Comparison of ENCODE assay signal across 8 mouse cellular contexts in genomic region chr10:36507991-36508546, GRCm38 (mm10). TPM values are rescaled to one million over a fixed set of nuclear protein-coding genes. Genes with fewer than 3 reads are reported as not detected.
A peak's percentile ranks its signal among the peaks of the same experiment; 100 is the strongest.
DNase-seq lines count a peak whose midpoint lies in the region; ATAC-seq lines count a peak whose summit lies in the region.

No protein-coding gene starts in this region.

- ATAC-seq in neural tube, embryonic 11.5 days (ENCODE audit: insufficient read depth, low FRiP score, low TSS enrichment): no peak
- ATAC-seq in limb, embryonic 12.5 days (ENCODE audit: insufficient number of reproducible peaks, insufficient read depth, low FRiP score, low TSS enrichment, low read depth): no peak
- ATAC-seq in stomach, embryonic 16.5 days (ENCODE audit: insufficient read depth, low FRiP score): no peak

- peak overlapping the region; percentile 99 for H3K4me2 ChIP-seq in neural tube, embryonic 11.5 days (ENCODE audit: low read depth)
- peak overlapping the region; percentile 99 for H3K4me2 ChIP-seq in limb, embryonic 12.5 days
- H3K4me2 ChIP-seq in stomach, embryonic 16.5 days (ENCODE audit: low read depth, low read length): peak overlapping the region; percentile 98

- H3K36me3 ChIP-seq in neural tube, embryonic 11.5 days (ENCODE audit: control insufficient read depth, insufficient read depth, low read length): no peaks in the 10 kb centered on the region
- H3K36me3 ChIP-seq in limb, embryonic 12.5 days: no peaks in the 10 kb centered on the region
- H3K36me3 ChIP-seq in stomach, embryonic 16.5 days (ENCODE audit: control insufficient read depth, insufficient read depth, low read length): no peaks in the 10 kb centered on the region

- WGBS in neural tube, embryonic 11.5 days: 2% methylated on average over 18 of the region's 18 CpGs
- under 1% methylated on average over 18 of the region's 18 CpGs for WGBS in limb, embryonic 12.5 days
- WGBS in stomach, embryonic 16.5 days: under 1% methylated on average over 18 of the region's 18 CpGs

- no peaks in the 10 kb centered on the region for H3K4me1 ChIP-seq in neural tube, embryonic 11.5 days (ENCODE audit: control insufficient read depth, insufficient read depth, low read length)
- H3K4me1 ChIP-seq in limb, embryonic 12.5 days (replicated peaks): 0 out of 2 replicates have a peak, but pooled peaks cover 5% of the 10 kb centered on the region
- peaks cover 9% of the 10 kb centered on the region; the same call in 1 of the 2 replicates for H3K4me1 ChIP-seq in stomach, embryonic 16.5 days (ENCODE audit: control insufficient read depth, insufficient read depth, low read length)

- H3K4me3 ChIP-seq in neural tube, embryonic 11.5 days (ENCODE audit: low read depth, low read length): peak overlapping the region; percentile 63
- H3K4me3 ChIP-seq in limb, embryonic 12.5 days (replicated peaks): peak overlapping the region; percentile 63
- peak overlapping the region; percentile 65 for H3K4me3 ChIP-seq in stomach, embryonic 16.5 days (replicated peaks; ENCODE audit: low read length)

- DNase-seq in cerebellum, postnatal 25 days: peak; percentile 16 to 23
- DNase-seq in cerebellum, postnatal 36 days: no peak
- peak; percentile 26 for DNase-seq in neural tube, embryonic 11.5 days (ENCODE audit: low spot score)
- DNase-seq in neural tube, embryonic 10.5 days (ENCODE audit: extremely low spot score, low spot score): no peak
- DNase-seq in thymus, adult 18-20 months: no peak
- DNase-seq in frontal cortex, postnatal 25 days (ENCODE audit: low spot score in 2 of 2): no peak

- H3K27ac ChIP-seq in neural tube, embryonic 11.5 days (ENCODE audit: low read depth, low read length): no peak overlapping the region
- H3K27ac ChIP-seq in limb, embryonic 12.5 days: no peak overlapping the region
- no peak overlapping the region for H3K27ac ChIP-seq in stomach, embryonic 16.5 days (ENCODE audit: low read length)

- no peaks in the 10 kb centered on the region for H3K9me3 ChIP-seq in neural tube, embryonic 11.5 days (ENCODE audit: control insufficient read depth, low read length)
- no peaks in the 10 kb centered on the region for H3K9me3 ChIP-seq in limb, embryonic 12.5 days
- no peaks in the 10 kb centered on the region for H3K9me3 ChIP-seq in stomach, embryonic 16.5 days (replicated peaks; ENCODE audit: control insufficient read depth, low read length)

- H3K9ac ChIP-seq in neural tube, embryonic 11.5 days (ENCODE audit: low read length): no peak overlapping the region
- no peak overlapping the region for H3K9ac ChIP-seq in limb, embryonic 12.5 days (replicated peaks)
- H3K9ac ChIP-seq in stomach, embryonic 16.5 days (ENCODE audit: low read length): no peak overlapping the region

- 0 out of 2 replicates have a peak, but pooled peaks cover 4% of the 10 kb centered on the region for H3K27me3 ChIP-seq in neural tube, embryonic 11.5 days (ENCODE audit: control insufficient read depth, insufficient read depth, low read length)
- H3K27me3 ChIP-seq in limb, embryonic 12.5 days: peaks cover 48% of the 10 kb centered on the region
- H3K27me3 ChIP-seq in stomach, embryonic 16.5 days (ENCODE audit: control insufficient read depth, insufficient read depth, low read length): peaks cover 24% of the 10 kb centered on the region

RNA-seq across cellular contexts. Expression of gene Hs3st5, which starts 1.5 kb away (rescaled TPM):
- 3.8 and 4.5 TPM in 2 replicates for polyA plus RNA-seq in neural tube, embryonic 11.5 days (2014; fragmentation: Nextera tagmentation; extraction: Ambion mirVana)
- polyA plus RNA-seq in limb, embryonic 12.5 days (2016; fragmentation: Nextera tagmentation; extraction: Ambion mirVana): 0.91 and 1.4 TPM in 2 replicates
- polyA plus RNA-seq in stomach, embryonic 16.5 days (2015; fragmentation: Nextera tagmentation; extraction: Ambion mirVana): 1.4 and 2.1 TPM in 2 replicates

Comparison
In these comparisons a context has a peak if more than half of its experiments do, and no peak if none do; other contexts are left out.
1. DNase-seq: peak in cerebellum, postnatal 25 days (2 of 2) and neural tube, embryonic 11.5 days (single experiment); none in cerebellum, postnatal 36 days (0 of 2), neural tube, embryonic 10.5 days (single experiment), thymus, adult 18-20 months (0 of 2) and frontal cortex, postnatal 25 days (0 of 2).
2. Peak in every context shown above with its lines, with median percentiles within 50 percentile points of each other: H3K4me2 ChIP-seq and H3K4me3 ChIP-seq.